Mouse (Mus musculus) hindbrain, postnatal 0 days (tissue): Measurements from ENCODE around the gene Top2b. TPM values are rescaled to one million over a fixed set of nuclear protein-coding genes. Genes with fewer than 3 reads are reported as not detected.

Experiments
- ATAC-seq: fragments of 200-750 bp; cut with Nextera tagmentation; 2 replicates; pipeline ENCODE4 v1.8.0; 2017; ENCODE audit warnings: mild to moderate bottlenecking, moderate TSS enrichment, moderate library complexity
- DNase-seq: peaks from one replicate; pipeline ENCODE4 v3.0.0-alpha.2; 2015; ENCODE audit warnings: low spot score
- H3K27ac ChIP-seq: fragments of 300-500 bp; sonication (generic); 2 replicates; pipeline ENCODE4 v1.5.1; 2014; ENCODE audit warnings: mild to moderate bottlenecking
- H3K27me3 ChIP-seq: fragments of 300-500 bp; sonication (generic); 2 replicates; pipeline ENCODE4 v1.6.1; 2014; ENCODE audit warnings: low read length, mixed read lengths; ENCODE audit not compliant: insufficient read depth
- H3K36me3 ChIP-seq: fragments of 300-500 bp; sonication (generic); 2 replicates; pipeline ENCODE4 v1.6.1; 2014; ENCODE audit warnings: low read length, mixed read lengths; ENCODE audit not compliant: insufficient read depth
- H3K4me1 ChIP-seq: fragments of 300-500 bp; sonication (generic); 2 replicates; pipeline ENCODE4 v1.6.1; 2014; ENCODE audit warnings: antibody characterized with exemption, low read length, mixed read lengths; ENCODE audit not compliant: insufficient read depth
- H3K4me2 ChIP-seq: fragments of 300-500 bp; sonication (generic); 2 replicates; pipeline ENCODE4 v1.6.1; 2014; ENCODE audit warnings: low read depth, mild to moderate bottlenecking, low read length, moderate library complexity, mixed read lengths
- H3K4me3 ChIP-seq: fragments of 300-500 bp; sonication (generic); 2 replicates; pipeline ENCODE4 v1.5.1; 2014; ENCODE audit warnings: low read length
- H3K9ac ChIP-seq: fragments of 300-500 bp; sonication (generic); replicated peaks from 2 replicates; pipeline ENCODE4 v1.6.1; 2014; ENCODE audit warnings: mild to moderate bottlenecking, low read length, moderate library complexity, mixed read lengths
- H3K9me3 ChIP-seq: fragments of 300-500 bp; sonication (generic); 2 replicates; pipeline ENCODE4 v1.6.1; 2016; ENCODE audit warnings: low read length, mixed read lengths
- CTCF ChIP-seq: IDR thresholded peaks from 2 replicates; pipeline ENCODE4 v1.5.1; 2016; ENCODE audit warnings: antibody characterized with exemption, control low read depth, low read depth
- WGBS: fragments of 180-500 bp; shearing (Covaris S2); extraction: QIAGEN DNeasy Blood & Tissue Kit; methylation state at CpG from one replicate; pipeline ENCODE4 v1.1.7; 2014; 5-methylcytosine and 5-hydroxymethylcytosine counted together
- polyA plus RNA-seq: library from polyadenylated mRNA; unstranded; fragments of >200 nt; fragmentation: Nextera tagmentation; extraction: Ambion mirVana; gene quantifications from 2 replicates; pipeline ENCODE4 v1.2.1, GENCODE M21; 2015
- total RNA-seq: library from RNA; depleted of rRNA; stranded (reverse); fragments of >200 nt; gene quantifications from 2 replicates; pipeline ENCODE4 v1.2.3, GENCODE M21; 2014

Top2b gene
- total and polyA plus RNA-seq, 2 experiments from 2014 or later: 40.9 to 79.0 TPM

DNA sequence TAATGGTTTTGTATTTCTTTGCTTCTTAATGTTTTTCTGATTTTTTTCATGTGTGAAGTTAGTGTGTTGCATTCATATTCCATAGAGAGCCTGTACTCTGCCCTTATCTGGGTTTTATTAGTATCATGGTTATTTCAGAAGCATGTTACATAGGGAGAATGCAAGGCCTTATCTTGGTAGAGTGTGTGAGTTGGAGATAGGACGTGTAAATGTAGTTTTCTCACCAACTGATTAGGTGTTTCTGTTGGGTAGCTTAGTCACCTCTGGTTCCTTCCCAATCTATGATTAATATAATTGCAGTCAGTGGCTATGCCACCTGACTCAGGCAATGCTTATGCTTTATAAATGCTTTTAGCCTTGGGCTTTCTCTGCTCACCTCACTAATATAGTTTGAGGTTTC is 19.8 kb downstream of the Top2b start:
- no peak for TF ChIP-seq CTCF
- no peaks in the 10 kb centered on the region for H3K36me3 ChIP-seq
- H3K4me2 ChIP-seq: no peak overlapping the region
- H3K9me3 ChIP-seq: no peaks in the 10 kb centered on the region
- 71% methylated on average over 1 of the region's 1 CpGs for WGBS
- H3K27ac ChIP-seq: no peak overlapping the region
- H3K4me1 ChIP-seq: 0 out of 2 replicates have a peak, but pooled peaks cover 2% of the 10 kb centered on the region
- DNase-seq (no peak), ATAC-seq (no peak)
- H3K4me3 ChIP-seq: no peak overlapping the region
- H3K9ac ChIP-seq: no peak overlapping the region
- H3K27me3 ChIP-seq: no peaks in the 10 kb centered on the region

DNA sequence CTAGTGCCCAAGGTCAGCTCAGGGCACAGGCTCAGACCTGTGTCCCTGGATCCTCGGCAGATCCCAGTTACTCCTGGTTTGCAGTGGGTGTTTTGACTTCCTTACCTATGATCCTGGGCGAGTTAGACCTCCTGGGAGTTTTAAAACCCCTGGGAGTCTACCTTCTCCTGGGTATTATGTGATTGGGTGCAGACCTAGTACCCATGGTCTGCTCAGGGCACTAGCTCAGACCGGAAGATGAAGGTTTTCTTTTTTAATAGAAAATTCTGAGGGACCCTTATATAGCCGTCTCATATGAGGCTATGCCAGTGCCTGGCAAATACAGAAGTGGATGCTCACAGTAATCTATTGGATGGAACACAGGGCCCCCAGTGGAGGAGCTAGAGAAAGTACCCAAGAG is 40.2 kb downstream of the Top2b start:
- Histone ChIP-seq H3K27ac (no peak overlapping the region), H3K4me1 (no peaks in the 10 kb centered on the region), H3K36me3 (peaks cover 7% of the 10 kb centered on the region; the same call in 1 of the 2 replicates), H3K27me3 (no peaks in the 10 kb centered on the region), H3K4me3 (no peak overlapping the region), H3K4me2 (no peak overlapping the region), H3K9me3 (no peaks in the 10 kb centered on the region), H3K9ac (no peak overlapping the region)
- DNase-seq (no peak), ATAC-seq (no peak)
- WGBS: 96% methylated on average over 4 of the region's 4 CpGs
- TF ChIP-seq CTCF: no peak

DNA sequence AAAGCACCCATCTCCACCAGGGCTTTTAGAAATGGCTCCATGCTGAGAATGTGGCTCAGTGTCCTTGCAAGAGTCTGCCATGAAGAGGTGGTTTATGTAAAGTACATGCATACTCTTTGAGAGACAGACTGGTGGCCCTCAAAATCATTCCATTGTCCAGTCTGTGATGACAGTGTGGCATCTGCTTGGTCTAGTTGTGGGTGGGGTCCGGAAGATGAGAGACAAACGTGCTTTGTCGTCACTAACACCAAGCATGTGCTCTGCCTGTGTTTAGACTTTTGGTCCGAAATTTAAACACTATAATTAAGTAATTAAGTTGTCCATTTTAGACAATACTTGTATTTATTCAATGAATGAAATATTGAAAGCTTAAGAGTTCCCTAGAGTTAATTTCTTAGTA is 49.2 kb downstream of the Top2b start:
- H3K9ac ChIP-seq: no peak overlapping the region
- no peak for TF ChIP-seq CTCF
- no peaks in the 10 kb centered on the region for H3K9me3 ChIP-seq
- H3K4me1 ChIP-seq: no peaks in the 10 kb centered on the region
- no peak for ATAC-seq
- H3K36me3 ChIP-seq: peaks cover 18% of the 10 kb centered on the region
- H3K4me2 ChIP-seq: no peak overlapping the region
- no peaks in the 10 kb centered on the region for H3K27me3 ChIP-seq
- no peak overlapping the region for H3K4me3 ChIP-seq
- 83% methylated on average over 4 of the region's 4 CpGs for WGBS
- DNase-seq: no peak
- H3K27ac ChIP-seq: no peak overlapping the region

DNA sequence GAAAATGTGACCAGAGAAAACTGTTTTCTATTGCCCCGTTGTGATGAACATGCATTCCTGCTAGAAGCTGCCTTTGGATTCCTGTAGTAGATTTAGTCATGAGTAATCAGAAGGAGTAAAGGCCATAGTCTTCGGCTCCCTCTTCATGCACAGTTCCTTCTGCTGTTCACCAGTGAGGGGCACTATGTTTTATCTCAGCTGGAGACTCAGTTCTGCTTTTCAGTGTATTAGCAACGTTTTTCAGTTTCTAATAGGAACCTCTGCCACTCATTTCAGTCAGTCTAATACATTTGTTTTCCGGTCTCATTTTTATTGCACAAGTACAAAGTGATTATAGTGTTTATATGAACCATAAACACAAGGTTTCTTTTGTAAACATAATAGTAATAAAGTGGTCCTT is 62.6 kb downstream of the Top2b start:
- Histone ChIP-seq H3K27me3 (no peaks in the 10 kb centered on the region), H3K4me1 (no peaks in the 10 kb centered on the region), H3K4me2 (no peak overlapping the region), H3K9ac (no peak overlapping the region), H3K9me3 (no peaks in the 10 kb centered on the region), H3K4me3 (no peak overlapping the region), H3K27ac (no peak overlapping the region), H3K36me3 (peaks cover 23% of the 10 kb centered on the region)
- TF ChIP-seq CTCF: no peak
- no peak for DNase-seq
- no peak for ATAC-seq
- WGBS: 76% methylated on average over 4 of the region's 4 CpGs

DNA sequence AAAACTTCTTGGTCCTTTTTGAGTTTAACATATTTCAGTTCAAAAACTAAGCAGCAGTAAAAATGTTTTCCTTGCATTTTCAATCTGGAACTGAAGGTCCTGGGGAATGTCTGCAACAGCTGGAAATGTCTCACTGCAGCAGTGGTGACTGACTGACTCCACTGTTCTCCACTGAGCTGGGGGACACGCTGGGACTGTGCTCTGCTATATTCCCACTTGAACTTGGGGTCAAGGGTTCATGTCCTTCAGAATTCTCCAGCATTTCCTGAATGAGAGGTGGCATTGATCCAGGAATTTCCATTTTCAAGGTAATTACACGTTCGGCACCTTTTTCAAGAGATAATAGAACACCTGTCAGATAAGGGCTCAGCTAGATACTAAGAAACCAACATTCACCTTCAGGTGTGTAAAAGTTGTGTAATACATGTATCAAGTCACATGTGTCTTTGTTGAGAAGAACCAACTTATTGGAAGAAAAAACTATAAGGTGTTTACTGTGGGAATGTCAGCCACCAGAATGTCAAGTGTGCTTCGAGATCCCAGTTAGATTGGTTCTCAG is 67.0 kb downstream of the Top2b start:
- no peaks in the 10 kb centered on the region for H3K4me1 ChIP-seq
- ATAC-seq (no peak), DNase-seq (no peak)
- H3K36me3 ChIP-seq: peaks cover 10% of the 10 kb centered on the region; the same call in 1 of the 2 replicates
- H3K4me2 ChIP-seq: no peak overlapping the region
- no peak overlapping the region for H3K4me3 ChIP-seq
- H3K9me3 ChIP-seq: no peaks in the 10 kb centered on the region
- no peaks in the 10 kb centered on the region for H3K27me3 ChIP-seq
- 73% methylated on average over 4 of the region's 4 CpGs for WGBS
- no peak for TF ChIP-seq CTCF
- no peak overlapping the region for H3K9ac ChIP-seq
- H3K27ac ChIP-seq: no peak overlapping the region

DNA sequence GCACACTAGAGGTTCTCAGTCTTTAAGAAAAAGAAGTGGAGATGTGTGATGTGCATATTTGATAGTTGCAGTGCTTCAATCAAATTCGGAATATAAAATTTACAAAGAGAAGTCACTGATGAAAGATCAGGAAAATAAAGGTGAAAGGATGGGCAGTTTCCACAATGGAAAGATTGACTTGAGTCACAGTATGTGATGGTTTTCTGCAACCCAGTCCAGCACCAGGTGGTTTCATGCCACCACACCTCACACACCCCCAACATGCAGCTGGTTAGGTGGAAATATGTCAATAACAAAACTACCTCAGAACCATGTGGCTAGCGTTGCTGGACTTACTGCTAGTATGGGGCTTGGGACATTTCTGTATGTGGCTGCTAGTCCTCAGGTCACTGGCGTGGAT is 67.6 kb downstream of the Top2b start:
- Histone ChIP-seq H3K36me3 (peaks cover 10% of the 10 kb centered on the region; the same call in 1 of the 2 replicates), H3K27ac (no peak overlapping the region), H3K9ac (no peak overlapping the region), H3K4me2 (no peak overlapping the region), H3K4me3 (no peak overlapping the region), H3K4me1 (no peaks in the 10 kb centered on the region), H3K27me3 (no peaks in the 10 kb centered on the region), H3K9me3 (no peaks in the 10 kb centered on the region)
- WGBS: 91% methylated on average over 3 of the region's 3 CpGs
- ATAC-seq (peak; percentile 39; the same call in 1 of the 2 replicates), DNase-seq (no peak)
- no peak for TF ChIP-seq CTCF

DNA sequence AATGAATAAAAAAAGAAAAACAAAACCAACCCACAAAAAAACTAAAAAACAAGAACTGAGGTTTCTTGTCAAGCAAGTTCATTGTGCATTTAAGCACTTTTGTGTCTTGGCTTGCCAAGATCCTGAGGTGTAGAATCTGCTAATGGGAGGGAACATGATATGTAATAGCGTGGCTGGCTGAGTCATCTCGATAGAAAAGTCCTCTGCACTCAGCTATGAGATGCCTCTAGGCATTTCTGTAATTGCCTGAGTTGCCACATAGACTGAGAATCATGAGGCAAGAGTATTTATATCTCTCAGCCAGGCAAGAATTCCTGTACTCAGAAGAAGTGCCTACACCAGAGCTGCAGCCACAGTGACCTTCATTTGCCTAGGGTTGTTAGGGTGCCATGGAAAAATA is 68.2 kb downstream of the Top2b start:
- 0 out of 2 replicates have a peak, but pooled peaks have one; percentile 27 for ATAC-seq
- Histone ChIP-seq H3K9ac (no peak overlapping the region), H3K4me2 (no peak overlapping the region), H3K9me3 (no peaks in the 10 kb centered on the region), H3K27me3 (no peaks in the 10 kb centered on the region), H3K27ac (no peak overlapping the region), H3K4me1 (no peaks in the 10 kb centered on the region), H3K4me3 (no peak overlapping the region), H3K36me3 (peaks cover 10% of the 10 kb centered on the region; the same call in 1 of the 2 replicates)
- WGBS: 62% methylated on average over 2 of the region's 2 CpGs
- DNase-seq: no peak
- no peak for TF ChIP-seq CTCF
